ENCODE assay signal across 26 mouse cellular contexts in the genomic region with DNA sequence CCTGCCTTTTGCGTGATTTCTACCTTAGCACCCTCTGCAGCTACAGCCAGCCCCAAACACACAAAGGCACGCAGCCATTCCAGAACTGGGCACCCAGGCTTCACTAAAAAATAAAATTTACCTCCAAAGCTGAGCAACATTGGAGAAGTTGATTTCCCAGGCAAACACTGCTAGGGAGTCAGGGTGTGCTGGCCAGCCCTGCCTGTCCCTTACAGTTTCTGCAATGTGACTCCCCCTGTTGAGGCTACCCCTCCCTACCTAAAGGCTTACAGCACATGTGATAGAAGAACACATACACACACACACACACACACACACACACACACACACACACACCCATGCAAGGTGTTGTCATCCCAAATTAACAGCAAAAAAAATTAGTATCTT. TPM values are rescaled to one million over a fixed set of nuclear protein-coding genes. Genes with fewer than 3 reads are reported as not detected.
DNase-seq lines count a peak whose midpoint lies in the region; ATAC-seq lines count a peak whose summit lies in the region.
"Had no signal": no experiment of that assay in that cellular context is flagged by ENCODE, and none has a peak within 500 bp of the region (broad histone marks: within the 10 kb centered on the region; RNA-seq: fewer than 3 reads in every experiment).

No protein-coding gene starts in this region.

- intact Hi-C loops in gastrocnemius, postnatal 14 days (cut with DNase I; ENCODE audit: low total_unique reads): no loop called here

- DNase-seq in forebrain, embryonic 10.5 days (ENCODE audit: extremely low spot score, low spot score): no peak
- no peak for DNase-seq in forebrain, embryonic 11.5 days (ENCODE audit: low spot score)
- no peak for DNase-seq in midbrain, embryonic 10.5 days (ENCODE audit: low spot score)
- DNase-seq in limb, embryonic 10.5 days (ENCODE audit: low spot score): no peak
- DNase-seq in MN1 (ENCODE audit: low spot score): no peak
- no peak for DNase-seq in gastrocnemius, postnatal 14 days
- DNase-seq: adrenal gland, adult 2 months; adrenal gland, postnatal 25 days; B cell, adult 2 months; cerebellum, adult 2 months; cerebellum, postnatal 10 days; forebrain, postnatal 0 days; gastrocnemius, postnatal 25 days; heart, postnatal 36 days; kidney, adult 18-20 months had no signal

- H3K9me3 ChIP-seq in forebrain, embryonic 10.5 days: peaks cover 4% of the 10 kb centered on the region; the same call in 1 of the 2 replicates
- no peaks in the 10 kb centered on the region for H3K9me3 ChIP-seq in forebrain, embryonic 11.5 days (ENCODE audit: control insufficient read depth, low read length)
- 0 out of 2 replicates have a peak, but pooled peaks cover 3% of the 10 kb centered on the region for H3K9me3 ChIP-seq in midbrain, embryonic 10.5 days (replicated peaks)
- no peaks in the 10 kb centered on the region for H3K9me3 ChIP-seq in midbrain, embryonic 16.5 days (replicated peaks; ENCODE audit: control insufficient read depth, low read length, poor library complexity, severe bottlenecking)
- H3K9me3 ChIP-seq in limb, embryonic 10.5 days (replicated peaks): no peaks in the 10 kb centered on the region
- H3K9me3 ChIP-seq: heart, embryonic 13.5 days; intestine, embryonic 15.5 days had no signal

- H3K9ac ChIP-seq in forebrain, embryonic 11.5 days (ENCODE audit: low read length): no peak overlapping the region
- no peak overlapping the region for H3K9ac ChIP-seq in midbrain, embryonic 16.5 days (ENCODE audit: low read depth, low read length)
- H3K9ac ChIP-seq: forebrain, postnatal 0 days; heart, embryonic 13.5 days; hindbrain, embryonic 14.5 days; intestine, embryonic 15.5 days had no signal

- no peak overlapping the region for H3K4me3 ChIP-seq in forebrain, embryonic 10.5 days
- H3K4me3 ChIP-seq in forebrain, embryonic 11.5 days (ENCODE audit: low read depth, low read length): no peak overlapping the region
- H3K4me3 ChIP-seq in midbrain, embryonic 10.5 days: no peak overlapping the region
- H3K4me3 ChIP-seq in midbrain, embryonic 16.5 days (ENCODE audit: low read depth, low read length): no peak overlapping the region
- no peak overlapping the region for H3K4me3 ChIP-seq in limb, embryonic 10.5 days
- H3K4me3 ChIP-seq: heart, embryonic 13.5 days; intestine, embryonic 15.5 days had no signal

- ATAC-seq in forebrain, embryonic 11.5 days (replicated peaks; ENCODE audit: low FRiP score): no peak
- no peak for ATAC-seq in midbrain, embryonic 16.5 days
- ATAC-seq: activated CD4-positive, CD25-positive, alpha-beta regulatory T cell, adult 4 months; forebrain, postnatal 0 days; intestine, embryonic 15.5 days; Patski had no signal

- WGBS in forebrain, embryonic 10.5 days: 74% methylated on average over 2 of the region's 2 CpGs
- 74% methylated on average over 2 of the region's 2 CpGs for WGBS in forebrain, embryonic 11.5 days
- 60% methylated on average over 2 of the region's 2 CpGs for WGBS in midbrain, embryonic 10.5 days
- 90% methylated on average over 2 of the region's 2 CpGs for WGBS in midbrain, embryonic 16.5 days
- WGBS in limb, embryonic 10.5 days: 64% methylated on average over 2 of the region's 2 CpGs

- H3K4me2 ChIP-seq in forebrain, embryonic 11.5 days (ENCODE audit: low read depth, low read length, severe bottlenecking): no peak overlapping the region
- no peak overlapping the region for H3K4me2 ChIP-seq in midbrain, embryonic 16.5 days (ENCODE audit: low read length)
- H3K4me2 ChIP-seq: heart, embryonic 13.5 days; hindbrain, embryonic 14.5 days; intestine, embryonic 15.5 days had no signal

- H3K36me3 ChIP-seq in forebrain, embryonic 10.5 days (replicated peaks): peaks cover 3% of the 10 kb centered on the region; the same call in 1 of the 2 replicates
- H3K36me3 ChIP-seq in forebrain, embryonic 11.5 days (ENCODE audit: control insufficient read depth, insufficient read depth, low read length): no peaks in the 10 kb centered on the region
- H3K36me3 ChIP-seq in midbrain, embryonic 10.5 days: peaks cover 4% of the 10 kb centered on the region; the same call in 1 of the 2 replicates
- no peaks in the 10 kb centered on the region for H3K36me3 ChIP-seq in midbrain, embryonic 16.5 days (ENCODE audit: control insufficient read depth, insufficient read depth, low read length)
- no peaks in the 10 kb centered on the region for H3K36me3 ChIP-seq in limb, embryonic 10.5 days
- H3K36me3 ChIP-seq: heart, embryonic 13.5 days; intestine, embryonic 15.5 days had no signal

- peak overlapping the region; percentile 65 for H3K27ac ChIP-seq in forebrain, embryonic 10.5 days
- H3K27ac ChIP-seq in forebrain, embryonic 11.5 days (ENCODE audit: low read depth, low read length): no peak overlapping the region
- H3K27ac ChIP-seq in midbrain, embryonic 10.5 days (replicated peaks): peak overlapping the region; percentile 57; the same call in 1 of the 2 replicates
- H3K27ac ChIP-seq in midbrain, embryonic 16.5 days (ENCODE audit: low read length): no peak overlapping the region
- H3K27ac ChIP-seq in limb, embryonic 10.5 days: peak overlapping the region; percentile 84
- H3K27ac ChIP-seq: heart, embryonic 13.5 days; hindbrain, embryonic 14.5 days; intestine, embryonic 15.5 days had no signal

- H3K27me3 ChIP-seq in forebrain, embryonic 10.5 days (ENCODE audit: poor library complexity, severe bottlenecking): peaks cover 50% of the 10 kb centered on the region
- peaks cover 3% of the 10 kb centered on the region for H3K27me3 ChIP-seq in forebrain, embryonic 11.5 days (ENCODE audit: control insufficient read depth, insufficient read depth, low read length)
- peaks cover 69% of the 10 kb centered on the region for H3K27me3 ChIP-seq in midbrain, embryonic 10.5 days (ENCODE audit: low read depth, poor library complexity, severe bottlenecking)
- peaks cover 22% of the 10 kb centered on the region for H3K27me3 ChIP-seq in midbrain, embryonic 16.5 days (ENCODE audit: control insufficient read depth, insufficient read depth, low read depth, low read length)
- peaks cover under 1% of the 10 kb centered on the region; the same call in 1 of the 2 replicates for H3K27me3 ChIP-seq in limb, embryonic 10.5 days (ENCODE audit: low read depth, poor library complexity, severe bottlenecking)
- H3K27me3 ChIP-seq: Patski had no signal

- peaks cover 42% of the 10 kb centered on the region for H3K4me1 ChIP-seq in forebrain, embryonic 10.5 days
- H3K4me1 ChIP-seq in forebrain, embryonic 11.5 days (replicated peaks; ENCODE audit: control insufficient read depth, insufficient read depth, low read length): peaks cover 7% of the 10 kb centered on the region; the same call in 1 of the 2 replicates
- H3K4me1 ChIP-seq in midbrain, embryonic 10.5 days: peaks cover 50% of the 10 kb centered on the region
- H3K4me1 ChIP-seq in midbrain, embryonic 16.5 days (ENCODE audit: control insufficient read depth, insufficient read depth, low read length): no peaks in the 10 kb centered on the region
- peaks cover 35% of the 10 kb centered on the region for H3K4me1 ChIP-seq in limb, embryonic 10.5 days
- H3K4me1 ChIP-seq: heart, embryonic 13.5 days; intestine, embryonic 15.5 days had no signal

RNA-seq across cellular contexts. Expression of a gene that starts 37.4 kb away (rescaled TPM):
- 1.0 and 1.9 TPM in 2 replicates for polyA plus RNA-seq in forebrain, embryonic 10.5 days (2016; fragmentation: Nextera tagmentation; extraction: Ambion mirVana)
- 1.7 and 2.4 TPM in 2 replicates for polyA plus RNA-seq in forebrain, embryonic 11.5 days (2014; fragmentation: Nextera tagmentation; extraction: Ambion mirVana)
- polyA plus RNA-seq in midbrain, embryonic 10.5 days (2016; fragmentation: Nextera tagmentation; extraction: Ambion mirVana): 0.82 and 1.3 TPM in 2 replicates
- polyA plus RNA-seq in midbrain, embryonic 16.5 days (2015; fragmentation: Nextera tagmentation; extraction: Ambion mirVana): 0.82 and 1.4 TPM in 2 replicates
- polyA plus RNA-seq in limb, embryonic 10.5 days (2016; fragmentation: Nextera tagmentation; extraction: Ambion mirVana): 0.36 and 0.56 TPM in 2 replicates
- not detected for total RNA-seq in gastrocnemius, postnatal 14 days (2021)
- total RNA-seq: adrenal gland, adult 2 months; adrenal gland, postnatal 25 days; gastrocnemius, adult 18-20 months; gastrocnemius, postnatal 25 days; granulocyte monocyte progenitor cell, adult 5-6 weeks; heart, postnatal 36 days; MEL had no signal
- polyA plus RNA-seq: activated CD4-positive, CD25-positive, alpha-beta regulatory T cell, adult 4 months; adrenal gland, adult 2 months; embryonic facial prominence, embryonic 14.5 days; heart, embryonic 13.5 days; heart, postnatal 0 days; intestine, embryonic 15.5 days; Patski had no signal

RNA-seq across cellular contexts. Expression of a gene that starts 51.9 kb away (rescaled TPM):
- 20.7 and 21.5 TPM in 2 replicates for polyA plus RNA-seq in forebrain, embryonic 10.5 days (2016; fragmentation: Nextera tagmentation; extraction: Ambion mirVana)
- polyA plus RNA-seq in forebrain, embryonic 11.5 days (2014; fragmentation: Nextera tagmentation; extraction: Ambion mirVana): 28.6 and 30.0 TPM in 2 replicates
- 13.6 and 15.3 TPM in 2 replicates for polyA plus RNA-seq in midbrain, embryonic 10.5 days (2016; fragmentation: Nextera tagmentation; extraction: Ambion mirVana)
- 9.5 and 29.0 TPM in 2 replicates for polyA plus RNA-seq in midbrain, embryonic 16.5 days (2015; fragmentation: Nextera tagmentation; extraction: Ambion mirVana)
- 13.8 and 14.9 TPM in 2 replicates for polyA plus RNA-seq in limb, embryonic 10.5 days (2016; fragmentation: Nextera tagmentation; extraction: Ambion mirVana)
- not detected for total RNA-seq in gastrocnemius, postnatal 14 days (2021)
- total RNA-seq: adrenal gland, adult 2 months; adrenal gland, postnatal 25 days; gastrocnemius, adult 18-20 months; gastrocnemius, postnatal 25 days; granulocyte monocyte progenitor cell, adult 5-6 weeks; heart, postnatal 36 days had no signal
- polyA plus RNA-seq: heart, embryonic 13.5 days; heart, postnatal 0 days; intestine, embryonic 15.5 days had no signal

Comparison
In these comparisons a context has a peak if more than half of its experiments do, and no peak if none do; other contexts are left out.
1. H3K27ac ChIP-seq: peak in forebrain, embryonic 10.5 days (single experiment), midbrain, embryonic 10.5 days (single experiment) and limb, embryonic 10.5 days (single experiment); none in forebrain, embryonic 11.5 days (single experiment) and midbrain, embryonic 16.5 days (single experiment).